Mouse (Mus musculus) heart, adult 2 months (tissue): ENCODE results near the gene Lrrc8c. TPM values are rescaled to one million over a fixed set of nuclear protein-coding genes. Genes with fewer than 3 reads are reported as not detected.

Source experiments
- DNase-seq, 2 experiments: peaks; one replicate each; pipeline ENCODE4 v3.0.0; 2021
- H3K27ac ChIP-seq: fragments of 200-600 bp; 2 replicates; pipeline ENCODE4 v1.8.1; 2022
- H3K27me3 ChIP-seq: fragments of 200-500 bp; 2 replicates; pipeline ENCODE4 v1.6.1; 2012; ENCODE audit warnings: mild to moderate bottlenecking, low read length, inconsistent platforms, mixed read lengths; ENCODE audit not compliant: control insufficient read depth, insufficient read depth
- H3K36me3 ChIP-seq: fragments of 200-500 bp; 2 replicates; pipeline ENCODE4 v1.6.1; 2012; ENCODE audit warnings: low read length, inconsistent platforms; ENCODE audit not compliant: control insufficient read depth, insufficient read depth
- H3K4me1 ChIP-seq: fragments of 200-500 bp; 2 replicates; pipeline ENCODE4 v1.6.1; 2011; ENCODE audit warnings: low read length; ENCODE audit not compliant: control insufficient read depth, insufficient read depth
- H3K4me3 ChIP-seq: fragments of 200-600 bp; 2 replicates; pipeline ENCODE4 v1.8.1; 2022
- H3K79me2 ChIP-seq: fragments of 200-500 bp; replicated peaks from 2 replicates; pipeline ENCODE4 v1.6.1; 2012; ENCODE audit warnings: mild to moderate bottlenecking, inconsistent platforms, low read length, moderate library complexity, mixed read lengths; ENCODE audit not compliant: control insufficient read depth, insufficient read depth
- H3K9ac ChIP-seq: fragments of 200-500 bp; 2 replicates; pipeline ENCODE4 v1.6.1; 2012; ENCODE audit warnings: low read depth, mild to moderate bottlenecking, control low read depth, inconsistent platforms, low read length, mixed read lengths
- CTCF ChIP-seq: fragments of 200-600 bp; IDR thresholded peaks from 2 replicates; pipeline ENCODE4 v1.8.1; 2022; ENCODE audit warnings: antibody characterized with exemption, mild to moderate bottlenecking, moderate library complexity
- EP300 ChIP-seq: fragments of 200-500 bp; IDR thresholded peaks from 2 replicates; pipeline ENCODE4 v1.6.1; 2011; ENCODE audit warnings: low read depth, low read length, control low read depth; ENCODE audit not compliant: insufficient read depth
- POLR2A ChIP-seq: fragments of 200-500 bp; IDR thresholded peaks from 2 replicates; pipeline ENCODE4 v1.6.1; 2011; ENCODE audit warnings: mild to moderate bottlenecking, low read depth, low read length, control low read depth; ENCODE audit not compliant: insufficient read depth
- WGBS: fragments of 180-500 bp; shearing (Covaris S2); methylation state at CpG from one replicate; pipeline ENCODE4 v1.1.7; 2018; 5-methylcytosine and 5-hydroxymethylcytosine counted together
- intact Hi-C: fragments of 180-260 bp; cut with DNase I; formaldehyde crosslinking; loops from one replicate; pipeline ENCODE4 v1.15.1; 2025
- polyA plus RNA-seq: library from polyadenylated mRNA; depleted of rRNA; stranded (reverse); fragments of >200 nt; gene quantifications from 2 replicates; pipeline ENCODE4 v1.2.3, GENCODE M21; 2012
- total RNA-seq, 2 experiments: library from RNA; stranded (reverse); gene quantifications; 2 replicates each; pipeline ENCODE4 v1.2.3; 2021

Gene Lrrc8c
- total and polyA plus RNA-seq, 3 experiments = 19.7 to 35.5 (median 23.5) TPM

DNA sequence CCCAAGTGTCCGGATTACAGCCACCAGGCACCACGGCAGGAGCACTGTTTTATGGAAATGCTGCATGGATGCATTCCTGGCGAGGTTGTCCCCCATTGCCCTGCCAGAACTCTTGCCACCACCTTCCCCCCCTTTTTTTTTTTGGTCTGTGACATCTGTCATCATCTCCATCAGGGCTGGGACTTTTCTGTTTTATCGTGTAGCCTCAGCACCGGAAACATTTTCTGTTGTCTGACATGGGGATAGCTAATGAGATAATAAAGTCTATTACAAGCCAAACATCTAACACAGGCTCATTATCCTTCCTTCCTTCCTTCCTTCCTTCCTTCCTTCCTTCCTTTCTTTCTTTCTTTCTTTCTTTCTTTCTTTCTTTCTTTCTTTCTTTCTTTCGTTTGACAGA lies 119.7 kb downstream of the Lrrc8c start:
- Histone ChIP-seq H3K27me3 (no peaks in the 10 kb centered on the region), H3K27ac (no peak overlapping the region), H3K4me1 (peaks cover 4% of the 10 kb centered on the region), H3K4me3 (no peak overlapping the region), H3K36me3 (no peaks in the 10 kb centered on the region), H3K79me2 (no peaks in the 10 kb centered on the region), H3K9ac (no peak overlapping the region)
- no peak for TF ChIP-seq CTCF
- no peak for TF ChIP-seq EP300
- no peak for TF ChIP-seq POLR2A
- DNase-seq = no peak
- intact Hi-C loops = no loop called here
- WGBS = 83% methylated on average over 6 of the region's 6 CpGs

DNA sequence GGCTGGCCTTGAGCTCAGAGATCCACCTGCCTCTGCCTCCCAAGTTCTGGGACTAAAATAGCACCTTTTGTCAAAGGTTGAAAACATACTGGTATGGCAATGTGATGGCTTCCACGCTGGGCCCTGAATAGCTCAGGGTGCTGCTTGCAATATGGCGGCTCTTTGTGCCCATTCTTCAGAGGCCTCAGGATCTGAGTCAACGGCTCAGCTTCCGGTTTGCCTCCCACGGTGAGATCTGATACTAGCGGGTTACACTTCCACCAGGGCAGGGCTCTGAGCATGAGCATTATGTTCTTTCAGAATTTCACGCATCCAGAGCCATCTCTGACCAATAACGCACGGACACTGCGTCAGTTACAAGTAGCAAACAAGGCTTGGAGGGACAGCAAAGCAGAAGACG lies 120.2 kb downstream of the Lrrc8c start:
- Histone ChIP-seq H3K4me1 (peaks cover 4% of the 10 kb centered on the region), H3K4me3 (no peak overlapping the region), H3K9ac (no peak overlapping the region), H3K36me3 (no peaks in the 10 kb centered on the region), H3K79me2 (no peaks in the 10 kb centered on the region), H3K27me3 (no peaks in the 10 kb centered on the region), H3K27ac (no peak overlapping the region)
- 92% methylated on average over 11 of the region's 11 CpGs for WGBS
- intact Hi-C loops = no loop called here
- no peak for DNase-seq
- no peak for TF ChIP-seq CTCF

DNA sequence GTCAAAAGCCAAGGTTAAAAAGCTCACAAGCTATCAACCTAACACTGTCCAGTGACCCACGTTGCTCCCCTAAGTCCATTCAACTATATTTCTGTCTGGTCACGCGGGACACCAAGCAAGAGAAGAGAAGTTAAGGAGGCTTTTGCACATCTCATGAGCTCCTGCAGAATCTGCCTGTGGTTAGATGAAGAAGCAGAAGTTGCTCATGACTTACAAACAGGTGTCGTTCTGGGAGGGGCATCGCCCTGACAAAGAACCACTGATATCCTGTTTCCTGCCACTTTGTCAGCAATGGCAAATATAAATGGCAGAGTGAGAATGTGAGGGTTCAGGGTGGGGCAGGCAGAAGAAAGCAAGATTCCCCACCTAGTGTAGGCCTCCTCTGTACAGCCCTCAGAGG lies 123.3 kb downstream of the Lrrc8c start:
- Histone ChIP-seq H3K9ac (no peak overlapping the region), H3K79me2 (no peaks in the 10 kb centered on the region), H3K4me3 (no peak overlapping the region), H3K27ac (no peak overlapping the region), H3K4me1 (peaks cover 3% of the 10 kb centered on the region), H3K36me3 (no peaks in the 10 kb centered on the region), H3K27me3 (no peaks in the 10 kb centered on the region)
- 56% methylated on average over 5 of the region's 5 CpGs for WGBS
- TF ChIP-seq POLR2A (no peak), EP300 (no peak), CTCF (no peak)
- DNase-seq = peak in 1 of 2 experiments; percentile 42
- intact Hi-C loops = no loop called here

DNA sequence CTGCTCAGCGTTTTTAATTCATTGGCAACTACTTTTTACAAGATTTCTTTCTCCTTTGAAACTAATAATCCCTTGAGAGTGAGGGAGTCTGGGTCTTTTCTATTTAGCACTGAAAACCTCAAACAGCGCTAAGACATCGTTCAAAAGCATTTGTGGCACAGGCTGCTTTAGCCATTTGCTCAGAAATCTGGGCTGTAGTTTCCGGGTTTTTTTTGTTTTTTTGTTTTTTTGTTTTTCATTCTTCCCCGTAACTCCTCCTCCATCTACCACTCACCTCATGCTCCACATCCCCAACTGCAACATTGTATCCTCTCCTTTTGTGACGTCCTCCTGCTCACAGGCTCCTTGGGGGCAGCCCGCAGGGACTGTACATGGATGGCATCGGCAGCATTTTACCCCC lies 124.1 kb downstream of the Lrrc8c start:
- no peaks in the 10 kb centered on the region for H3K27me3 ChIP-seq
- WGBS = 79% methylated on average over 8 of the region's 8 CpGs
- DNase-seq = no peak
- H3K27ac ChIP-seq = no peak overlapping the region
- TF ChIP-seq POLR2A (no peak), EP300 (no peak), CTCF (no peak)
- no peak overlapping the region for H3K9ac ChIP-seq
- no peaks in the 10 kb centered on the region for H3K79me2 ChIP-seq
- H3K36me3 ChIP-seq = no peaks in the 10 kb centered on the region
- H3K4me1 ChIP-seq = peaks cover 3% of the 10 kb centered on the region
- intact Hi-C loops = no loop called here
- no peak overlapping the region for H3K4me3 ChIP-seq

DNA sequence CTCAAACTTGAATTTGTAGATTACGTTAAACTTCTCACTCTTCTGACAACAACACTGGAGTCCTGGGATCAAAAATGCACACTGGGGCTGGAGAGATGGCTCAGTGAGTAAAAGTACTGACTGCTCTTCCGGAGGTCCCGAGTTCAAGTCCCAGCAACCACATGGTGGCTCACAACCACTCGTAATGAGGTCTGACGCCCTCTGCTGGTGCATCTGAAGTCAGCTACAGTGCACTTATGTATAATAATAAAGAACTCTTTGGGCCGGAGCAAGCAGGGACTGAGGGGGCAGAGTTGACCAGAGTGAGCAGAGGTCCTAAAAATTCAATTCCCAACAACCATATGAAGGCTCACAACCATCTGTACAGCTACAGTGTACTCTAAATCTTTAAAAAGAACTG lies 125.0 kb downstream of the Lrrc8c start:
- intact Hi-C loops = no loop called here
- 0 out of 2 replicates have a peak, but pooled peaks have one; percentile 14 for TF ChIP-seq CTCF
- TF ChIP-seq EP300 = no peak
- H3K4me1 ChIP-seq = peaks cover 6% of the 10 kb centered on the region
- no peaks in the 10 kb centered on the region for H3K79me2 ChIP-seq
- no peak overlapping the region for H3K9ac ChIP-seq
- H3K4me3 ChIP-seq = no peak overlapping the region
- H3K27ac ChIP-seq = no peak overlapping the region
- no peak for DNase-seq
- H3K36me3 ChIP-seq = no peaks in the 10 kb centered on the region
- H3K27me3 ChIP-seq = no peaks in the 10 kb centered on the region
- WGBS = 89% methylated on average over 6 of the region's 6 CpGs

DNA sequence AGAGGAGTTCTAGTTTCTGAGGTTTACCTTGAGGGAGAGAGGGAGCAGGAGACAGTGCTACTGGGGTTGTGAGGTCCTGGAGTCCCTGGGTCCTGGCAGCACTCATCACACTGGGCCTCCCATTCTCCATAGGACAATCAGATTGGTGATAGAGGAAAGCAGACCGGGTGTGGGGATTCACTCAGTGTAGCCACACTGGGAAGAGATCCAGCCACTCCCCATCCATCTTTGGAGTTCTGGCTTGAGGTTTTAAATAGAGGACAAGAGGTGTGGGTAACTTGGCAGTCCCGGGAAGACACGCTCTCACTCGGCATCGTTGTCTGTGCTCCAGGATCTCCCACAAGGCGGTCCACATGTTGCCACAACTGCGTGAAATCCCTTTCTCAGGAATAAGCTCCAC lies 127.9 kb downstream of the Lrrc8c start:
- 60% methylated on average over 7 of the region's 7 CpGs for WGBS
- Histone ChIP-seq H3K4me3 (no peak overlapping the region), H3K79me2 (no peaks in the 10 kb centered on the region), H3K4me1 (peaks cover 14% of the 10 kb centered on the region), H3K36me3 (no peaks in the 10 kb centered on the region), H3K9ac (no peak overlapping the region), H3K27me3 (no peaks in the 10 kb centered on the region), H3K27ac (no peak overlapping the region)
- DNase-seq = no peak
- intact Hi-C loops = no loop called here
- TF ChIP-seq EP300 (no peak), CTCF (no peak), POLR2A (no peak)
